Mouse (Mus musculus): ENCODE data around the gene Prkar1b. TPM values are rescaled to one million over a fixed set of nuclear protein-coding genes. Genes with fewer than 3 reads are reported as not detected.
A peak's percentile ranks its signal among the peaks of the same experiment; 100 is the strongest.

Gene Prkar1b
- total RNA-seq, 2 experiments from 2014 or later: 435 to 459 TPM

GRCm38 (mm10) chr5:138987994-138988393, 161.8 kb downstream of the Prkar1b start:
- no peak for DNase-seq (ENCODE audit: low spot score in 2 of 2)

- DNase-seq (ENCODE audit: low spot score in 2 of 2): no peak
Measured at GRCm38 (mm10) chr5:138981921-138982320, 167.9 kb downstream of the Prkar1b start.

DNA sequence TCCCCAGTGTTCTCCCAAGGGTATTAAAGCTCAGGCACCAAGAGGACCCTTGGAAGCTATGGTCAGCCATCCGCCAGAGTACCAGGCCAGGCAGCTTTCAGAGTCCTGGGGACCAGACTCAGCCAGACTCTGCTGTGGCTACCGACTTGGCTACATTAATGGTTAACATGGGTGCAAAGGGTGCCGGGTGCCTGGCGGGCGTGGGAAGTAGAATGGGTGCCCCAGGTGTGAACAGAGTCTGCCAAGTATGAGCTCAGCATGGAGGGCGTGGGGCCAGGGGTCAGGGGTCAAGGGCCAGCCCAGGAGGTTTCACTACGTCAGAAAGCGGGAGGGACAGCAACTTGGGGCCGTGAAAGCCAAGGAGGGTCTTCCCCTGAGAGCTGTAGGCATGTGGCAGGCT, 169.2 kb downstream of the Prkar1b start:
- DNase-seq (ENCODE audit: low spot score in 2 of 2): no peak

DNA sequence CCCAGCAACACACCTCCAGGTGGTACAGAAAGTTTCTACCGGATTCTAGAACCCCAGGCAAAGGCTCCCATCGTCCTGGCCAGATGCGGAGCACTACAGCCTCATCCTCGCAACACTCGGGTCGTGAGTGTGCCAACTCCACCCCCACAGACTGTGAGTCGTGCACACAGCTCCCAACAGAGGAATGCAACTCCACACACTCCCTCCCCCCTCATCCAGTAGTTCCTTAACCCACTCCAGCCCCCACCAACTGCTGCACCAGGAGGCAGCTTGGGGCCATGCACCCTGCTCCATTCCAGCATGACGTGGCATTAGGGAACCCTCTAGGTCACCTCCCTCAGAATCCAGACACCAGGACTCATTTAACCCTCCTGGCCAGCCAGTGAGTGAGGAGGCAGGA, 170.0 kb downstream of the Prkar1b start:
- peak in 1 of 2 experiments; percentile 25 for DNase-seq (ENCODE audit: low spot score in 2 of 2)

DNA sequence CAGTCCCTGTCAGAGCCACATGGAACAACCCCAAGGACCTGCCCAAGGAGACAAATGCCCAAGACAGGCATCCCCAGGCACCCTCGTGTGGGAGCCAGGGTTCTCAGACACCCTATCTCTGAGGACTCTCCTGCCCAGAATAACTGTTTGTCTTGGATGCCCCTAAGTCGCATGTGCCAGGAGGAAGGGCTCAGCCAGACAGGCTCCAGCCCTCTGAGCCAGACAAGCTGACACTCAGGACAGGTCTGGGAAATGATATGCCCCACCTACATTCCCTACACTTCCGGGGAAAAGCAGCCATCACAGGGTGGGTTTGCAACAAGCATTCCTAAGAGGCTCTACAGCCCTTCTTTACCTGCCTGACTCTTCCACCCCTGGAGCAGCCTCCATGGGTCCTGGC, 172.0 kb downstream of the Prkar1b start:
- no peak for DNase-seq (ENCODE audit: low spot score in 2 of 2)

DNA sequence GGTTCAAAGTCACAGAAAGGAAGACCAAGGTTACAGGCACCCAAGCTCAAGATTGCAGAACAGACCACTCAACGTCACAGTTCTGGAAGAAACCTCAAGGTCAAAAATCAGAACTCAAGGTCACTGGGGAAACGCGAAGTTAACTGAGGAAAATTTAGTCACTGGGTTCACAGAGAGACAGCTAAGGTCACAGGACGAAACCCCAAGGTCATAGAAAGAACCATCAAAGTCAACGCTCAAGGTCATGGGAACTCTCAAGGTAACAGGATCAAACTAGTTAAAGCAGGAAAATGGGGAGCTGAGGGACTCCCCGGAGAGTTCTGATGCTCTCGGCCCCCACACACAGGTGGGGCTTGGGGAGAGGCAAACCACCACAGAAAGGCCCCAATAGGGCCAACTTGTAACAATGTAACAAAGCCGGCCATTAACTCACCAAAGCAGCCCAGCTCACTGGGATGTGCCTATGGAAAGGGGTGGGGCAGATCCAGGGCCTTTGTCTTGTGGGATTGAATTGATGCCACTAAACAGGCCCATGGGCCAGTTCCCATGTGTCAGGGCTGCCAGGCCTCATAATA, 174.8 kb downstream of the Prkar1b start:
- DNase-seq (ENCODE audit: low spot score in 2 of 2): no peak

DNA sequence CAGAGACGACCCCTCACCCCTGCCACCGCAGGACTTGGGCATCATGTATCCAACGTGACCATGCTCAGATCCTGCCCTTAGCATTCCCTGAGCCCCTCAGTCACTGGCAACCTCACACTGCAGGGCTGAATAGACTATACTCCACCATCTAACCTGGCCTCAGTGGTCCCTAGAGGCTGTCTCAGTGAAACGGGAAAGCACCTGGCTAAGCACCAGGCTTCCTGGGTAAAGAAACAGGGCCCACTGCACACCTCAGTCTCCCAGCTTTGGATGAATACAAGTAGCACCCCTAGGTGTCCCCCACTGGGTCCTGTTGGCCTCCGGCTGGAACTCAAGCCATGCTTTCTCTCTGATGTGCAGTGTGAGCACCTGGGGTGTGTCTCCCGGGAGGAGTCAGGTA, 176.3 kb downstream of the Prkar1b start:
- no peak for DNase-seq (ENCODE audit: low spot score in 2 of 2)

DNA sequence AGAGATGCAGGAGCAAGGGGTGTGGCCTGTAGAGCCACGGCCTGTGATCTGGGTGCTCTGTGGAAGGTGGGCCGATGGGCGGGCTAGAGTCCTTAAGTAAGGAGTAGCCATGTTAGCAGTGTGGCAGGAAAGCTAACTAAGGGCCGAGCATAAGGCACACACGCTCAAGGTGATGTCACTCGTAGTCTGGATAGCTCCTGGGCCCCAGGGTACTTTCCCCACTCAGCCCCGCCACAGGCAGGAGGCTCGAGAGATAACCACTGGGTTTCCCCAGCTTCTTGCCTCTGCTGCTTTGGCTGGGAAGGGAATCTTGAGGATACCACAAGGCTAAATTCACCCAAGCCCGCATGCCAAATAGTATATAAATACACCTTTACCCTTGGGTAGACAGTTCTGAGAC, 178.4 kb downstream of the Prkar1b start:
- no peak for DNase-seq (ENCODE audit: low spot score in 2 of 2)

DNA sequence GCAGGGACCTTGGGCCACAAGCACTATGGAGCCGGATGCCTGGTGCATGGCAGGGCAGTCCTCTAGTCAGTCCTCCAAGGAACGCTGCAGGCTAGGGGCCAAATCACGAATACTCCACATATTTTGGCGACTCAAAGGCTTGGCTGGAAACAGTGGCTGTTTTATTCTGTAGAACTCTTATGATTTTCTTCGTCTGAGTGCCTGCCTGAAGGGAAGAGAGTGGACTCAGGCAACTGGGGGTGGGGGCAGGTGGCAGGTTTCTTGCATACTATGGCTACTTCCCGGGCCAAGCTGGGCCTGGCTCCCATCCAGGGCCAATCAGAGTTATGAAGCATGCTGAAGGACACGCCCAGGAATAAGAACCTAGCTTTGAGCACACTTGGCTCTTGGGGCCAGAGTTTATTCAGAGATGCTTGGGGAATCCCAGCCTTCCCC, 179.7 kb downstream of the Prkar1b start:
- DNase-seq (ENCODE audit: low spot score in 2 of 2): peak in 1 of 2 experiments; percentile 22

Other genes starting within 250 kb of the Prkar1b start
- gene Pdgfa, start 152.6 kb downstream of the Prkar1b start, total RNA-seq (2021): 10 to 100 TPM; 45.8 to 45.9 TPM
- 1 to 10 TPM; 7.0 to 9.0 TPM for gene Dnaaf5, start 222 bp upstream of the Prkar1b start, total RNA-seq (2021)
- 10 to 100 TPM; 80.3 to 86.3 TPM for gene Sun1, start 50.6 kb upstream of the Prkar1b start, total RNA-seq (2021)
- gene Get4, start 102.3 kb upstream of the Prkar1b start, total RNA-seq (2021): 10 to 100 TPM; 50.5 to 57.1 TPM
- 100 to 1,000 TPM; 164 to 166 TPM for gene Adap1, start 175.6 kb upstream of the Prkar1b start, total RNA-seq (2021)
- gene Cox19, start 201.4 kb upstream of the Prkar1b start, total RNA-seq (2021): 10 to 100 TPM; 65.3 to 71.1 TPM
- gene Cyp2w1, start 202.6 kb upstream of the Prkar1b start, total RNA-seq (2021): not detected
- 10 to 100 TPM; 10.8 to 12.2 TPM for gene Gpr146, start 227.7 kb upstream of the Prkar1b start, total RNA-seq (2021)